Mouse (Mus musculus) bone marrow, adult 2 months (tissue): ENCODE measurements around the gene Ppp1r14b. TPM values are rescaled to one million over a fixed set of nuclear protein-coding genes. Genes with fewer than 3 reads are reported as not detected.
A peak's percentile ranks its signal among the peaks of the same experiment; 100 is the strongest.

Source experiments
- H3K27ac ChIP-seq: fragments of 200-500 bp; 2 replicates; pipeline ENCODE4 v1.5.1; 2012; ENCODE audit warnings: low read depth, mild to moderate bottlenecking, control low read depth, inconsistent platforms, low read length; ENCODE audit not compliant: control insufficient read depth, poor library complexity, insufficient read depth
- H3K4me1 ChIP-seq: fragments of 200-500 bp; 2 replicates; pipeline ENCODE4 v1.6.1; 2011; ENCODE audit warnings: low read length; ENCODE audit not compliant: control insufficient read depth, insufficient read depth
- H3K4me3 ChIP-seq: fragments of 200-500 bp; replicated peaks from 2 replicates; pipeline ENCODE3; 2011; ENCODE audit warnings: mild to moderate bottlenecking, low read depth, low read length, control low read depth; ENCODE audit not compliant: control insufficient read depth
- CTCF ChIP-seq: fragments of 200-500 bp; IDR thresholded peaks from 2 replicates; pipeline ENCODE4 v1.5.1; 2011; ENCODE audit warnings: low read length, control low read depth; ENCODE audit not compliant: control insufficient read depth, insufficient read depth
- POLR2A ChIP-seq: fragments of 200-500 bp; IDR thresholded peaks from 2 replicates; pipeline ENCODE4 v1.6.1; 2011; ENCODE audit warnings: low read depth, mild to moderate bottlenecking, control low read depth, low read length, borderline replicate concordance; ENCODE audit not compliant: control insufficient read depth
- WGBS: fragments of 180-500 bp; shearing (Covaris S2); methylation state at CpG from one replicate; pipeline ENCODE4 v1.1.7; 2018; 5-methylcytosine and 5-hydroxymethylcytosine counted together
- polyA plus RNA-seq: library from polyadenylated mRNA; stranded (reverse); fragments of >200 nt; gene quantifications from 2 replicates; pipeline ENCODE4 v1.2.4, GENCODE M21; 2011; ENCODE audit warnings: low replicate concordance; ENCODE audit not compliant: missing spikeins, insufficient read depth, insufficient read length

The Ppp1r14b gene
- polyA plus RNA-seq, 1 experiment, result 137 TPM

DNA sequence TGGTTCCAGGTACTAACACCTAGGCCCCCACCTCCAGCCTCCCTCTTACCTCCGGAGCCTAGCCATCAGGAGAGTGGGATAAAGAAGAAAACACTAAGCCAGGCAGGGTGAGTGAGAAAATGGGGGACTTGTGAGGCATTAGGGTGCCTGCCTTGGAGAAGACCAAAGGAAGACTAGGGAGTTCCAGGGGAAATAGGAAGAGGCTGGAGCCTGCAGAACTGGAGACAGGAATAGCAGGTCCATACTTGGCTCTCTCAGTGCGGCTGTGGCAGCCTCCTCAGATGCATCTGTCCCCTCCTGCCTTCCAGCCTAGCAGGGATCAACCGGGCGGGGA lies 41.7 kb upstream of the Ppp1r14b start:
- Histone ChIP-seq H3K27ac (no peak overlapping the region), H3K4me1 (peaks cover 2% of the 10 kb centered on the region; the same call in 1 of the 2 replicates), H3K4me3 (no peak overlapping the region)
- WGBS, result 45% methylated on average over 4 of the region's 4 CpGs
- TF ChIP-seq POLR2A (no peak), CTCF (no peak)

DNA sequence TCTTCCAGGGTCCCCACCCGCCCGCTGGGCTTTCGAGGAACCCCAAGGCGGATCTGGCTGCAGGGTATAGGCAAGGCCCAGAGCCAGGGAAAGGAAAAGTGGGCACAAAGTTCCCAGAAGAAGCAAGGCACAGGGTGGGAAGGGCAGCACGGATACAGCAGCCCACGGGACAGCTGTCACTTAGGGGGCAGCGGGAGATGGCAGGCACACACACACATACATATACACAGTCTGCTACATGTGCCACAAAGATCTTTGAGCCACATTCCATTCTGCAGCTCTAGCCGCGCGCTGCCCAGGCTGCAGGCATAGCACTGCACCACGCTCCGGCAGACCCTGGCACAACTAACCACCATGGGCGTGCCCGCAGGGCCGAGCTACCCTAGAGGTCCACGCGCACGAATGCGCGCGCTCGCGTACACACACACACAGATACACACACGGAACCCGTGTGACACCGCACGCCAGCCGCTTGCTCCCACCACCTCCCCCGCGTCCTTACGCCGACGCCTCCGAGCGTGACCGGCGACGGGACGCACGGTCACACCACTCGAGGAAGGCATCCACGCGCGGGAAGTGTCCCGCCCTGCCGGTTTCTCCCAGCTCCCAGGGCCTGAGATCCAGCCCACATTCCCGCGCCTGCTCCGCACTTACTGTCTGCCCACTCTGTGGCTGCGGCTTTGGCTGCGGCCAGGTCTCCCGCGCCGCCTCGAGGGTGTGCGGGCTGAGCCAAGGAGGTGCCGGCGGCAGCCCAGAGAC lies 41.2 kb upstream of the Ppp1r14b start:
- no peak overlapping the region for H3K4me3 ChIP-seq
- TF ChIP-seq CTCF (no peak), POLR2A (no peak)
- WGBS, result 5% methylated on average over 58 of the region's 58 CpGs
- peaks cover 2% of the 10 kb centered on the region; the same call in 1 of the 2 replicates for H3K4me1 ChIP-seq
- H3K27ac ChIP-seq, result no peak overlapping the region

GRCm38 (mm10) chr19:6934195-6934977 lies 40.4 kb upstream of the Ppp1r14b start, which contains the start of gene Kcnk4:
Kcnk4 (minus strand) TSS chr19:6934515.
- WGBS, result 23% methylated on average over 23 of the region's 23 CpGs
- Histone ChIP-seq H3K27ac (no peak within 1 kb of the TSS), H3K4me1 (peaks cover 2% of the 10 kb centered on the region; the same call in 1 of the 2 replicates), H3K4me3 (no peak within 1 kb of the TSS)
- TF ChIP-seq POLR2A, result no peak
- no peak for TF ChIP-seq CTCF

DNA sequence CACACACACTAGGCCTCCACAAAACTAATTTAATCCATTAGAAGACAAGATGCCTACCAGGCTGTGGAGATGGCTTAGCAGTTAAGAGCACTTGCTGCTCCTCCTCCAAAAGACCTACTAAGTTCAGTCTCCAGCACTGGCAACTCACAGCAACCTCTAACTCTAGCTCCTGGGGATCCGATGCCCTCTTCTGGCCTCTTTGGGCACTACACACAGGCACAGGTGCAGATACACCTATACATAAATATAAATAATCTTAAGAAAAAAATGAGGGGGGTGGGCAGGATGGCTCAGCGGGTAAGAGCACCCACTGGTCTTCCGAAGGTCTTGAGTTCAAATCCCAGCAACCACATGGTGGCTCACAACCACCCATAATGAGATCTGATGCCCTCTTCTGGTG lies 38.5 kb upstream of the Ppp1r14b start:
- Histone ChIP-seq H3K27ac (no peak overlapping the region), H3K4me1 (peaks cover 2% of the 10 kb centered on the region), H3K4me3 (no peak overlapping the region)
- no peak for TF ChIP-seq POLR2A
- TF ChIP-seq CTCF, result peak; percentile 61
- WGBS, result 31% methylated on average over 3 of the region's 3 CpGs

- Histone ChIP-seq H3K4me3 (no peak overlapping the region), H3K27ac (no peak overlapping the region), H3K4me1 (peaks cover 2% of the 10 kb centered on the region)
- TF ChIP-seq CTCF, result no peak
- TF ChIP-seq POLR2A, result no peak
- 87% methylated on average over 16 of the region's 16 CpGs for WGBS
Measured at GRCm38 (mm10) chr19:6937541-6938465, 37.0 kb upstream of the Ppp1r14b start.

DNA sequence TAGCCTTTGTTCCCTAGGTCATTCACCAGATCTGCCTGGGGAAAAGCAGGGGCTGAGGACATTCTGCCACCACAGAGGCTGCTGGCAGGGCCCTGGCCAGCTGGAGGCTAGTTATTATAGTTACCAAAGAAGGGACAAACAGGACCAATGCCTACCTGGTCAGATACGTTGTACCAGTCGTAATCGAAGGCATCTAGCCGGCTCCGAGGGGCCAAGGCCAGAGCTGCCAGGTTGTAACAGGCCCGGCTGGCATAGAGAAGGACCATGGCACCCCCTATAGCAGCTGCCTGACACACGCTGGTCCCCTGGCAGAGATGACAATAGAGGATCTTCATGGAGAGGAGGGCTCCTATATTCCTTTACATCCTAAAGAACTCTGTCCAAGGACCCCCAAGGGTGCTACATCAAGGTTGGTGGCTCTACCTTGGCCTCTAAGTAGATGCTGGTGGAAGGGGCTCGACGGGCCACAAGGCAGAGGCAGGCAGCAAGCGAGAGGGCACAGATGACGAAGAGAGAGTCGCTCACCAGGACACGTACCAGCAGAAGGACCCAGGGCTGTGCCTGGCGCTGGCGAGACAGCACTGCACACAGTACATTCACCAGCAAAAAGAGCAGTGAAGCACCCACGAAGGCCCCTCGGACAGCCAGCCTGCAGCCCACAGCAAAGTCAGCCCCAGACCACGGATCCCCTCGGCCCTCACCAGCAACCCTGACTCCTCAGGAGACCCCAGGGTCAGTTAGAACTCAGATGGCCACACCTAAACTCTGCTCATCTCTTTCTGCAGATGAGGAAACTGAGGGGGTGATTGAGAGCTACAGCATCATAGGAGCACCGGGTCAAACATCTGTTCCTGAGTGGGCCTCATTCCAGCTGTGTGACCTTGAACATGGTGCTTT lies 35.4 kb upstream of the Ppp1r14b start:
- Histone ChIP-seq H3K4me3 (no peak overlapping the region), H3K27ac (no peak overlapping the region), H3K4me1 (peaks cover 1% of the 10 kb centered on the region; the same call in 1 of the 2 replicates)
- 89% methylated on average over 20 of the region's 20 CpGs for WGBS
- TF ChIP-seq CTCF, result no peak
- no peak for TF ChIP-seq POLR2A

- 27% methylated on average over 29 of the region's 29 CpGs for WGBS
- Histone ChIP-seq H3K4me3 (peak overlapping the region; percentile 100), H3K27ac (peak overlapping the region; percentile 90), H3K4me1 (peaks cover 1% of the 10 kb centered on the region; the same call in 1 of the 2 replicates)
- TF ChIP-seq POLR2A, result no peak
- no peak for TF ChIP-seq CTCF
Measured at GRCm38 (mm10) chr19:6940396-6941351, 34.1 kb upstream of the Ppp1r14b start.
